Mouse (Mus musculus): ENCODE data around the gene Kndc1. TPM values are rescaled to one million over a fixed set of nuclear protein-coding genes. Genes with fewer than 3 reads are reported as not detected.

Kndc1 gene
- polyA plus RNA-seq (2011; ENCODE audit: insufficient read depth, insufficient read length, low read depth, missing spikeins) = 5.4 and 5.6 TPM in 2 replicates

DNA sequence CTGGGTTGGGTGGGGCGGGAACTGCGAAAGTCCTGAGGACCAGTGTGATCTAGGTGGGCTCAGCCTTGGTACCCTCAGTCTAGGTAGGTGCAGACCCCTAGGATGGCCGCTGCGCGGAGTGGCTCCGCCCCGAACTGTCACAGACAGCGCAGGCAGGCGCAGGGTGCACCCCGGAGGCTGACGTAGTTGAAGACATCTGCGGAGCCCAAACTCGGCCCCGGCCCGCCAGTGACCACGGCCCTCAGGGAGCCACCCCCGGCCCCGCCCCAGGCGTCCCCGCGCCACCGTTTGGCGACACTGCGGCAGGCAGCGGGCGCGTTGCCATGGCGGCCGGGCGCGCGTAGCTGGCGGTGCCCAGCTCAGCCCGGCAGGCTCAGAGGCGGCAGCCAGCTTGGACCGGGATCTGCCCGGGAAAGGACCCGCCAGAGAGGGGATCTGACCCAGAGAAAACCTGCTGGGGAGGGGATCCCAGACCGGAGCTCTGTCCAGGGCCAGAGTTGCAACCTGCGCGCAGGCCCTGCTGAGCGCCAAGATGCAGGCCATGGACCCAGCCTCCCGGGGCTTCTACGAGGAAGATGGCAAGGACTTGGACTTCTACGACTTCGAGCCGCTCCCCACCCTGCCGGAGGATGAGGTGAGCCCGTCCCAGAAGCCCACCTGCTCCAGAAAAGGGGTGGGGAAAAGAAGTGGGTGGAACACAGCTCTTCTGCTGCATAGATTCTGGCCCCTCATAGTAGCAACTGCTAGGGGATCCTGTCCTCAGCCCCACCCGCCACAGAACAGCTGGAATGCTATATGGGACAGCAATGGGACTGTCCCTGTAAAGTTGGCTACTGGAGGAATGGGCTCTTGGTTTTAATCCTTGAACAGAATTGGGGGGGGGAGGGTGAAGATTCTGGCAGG, at the start of gene Kndc1:
Kndc1 (plus strand) TSS at position 42 of the 903 bp plus-strand sequence.
- no peak within 1 kb of the TSS for H3K27ac ChIP-seq (ENCODE audit: insufficient read depth, low read length)
- H3K36me3 ChIP-seq (ENCODE audit: control insufficient read depth, insufficient read depth, low read length, poor library complexity, severe bottlenecking) = no peaks in the 10 kb centered on the region
- TF ChIP-seq EP300 (IDR thresholded peaks at IDR 0.05; ENCODE audit: insufficient read depth, low read depth, low read length) (no peak), POLR2A (IDR thresholded peaks at IDR 0.05; ENCODE audit: insufficient read depth, low read length) (no peak), CTCF (IDR thresholded peaks at IDR 0.05; ENCODE audit: low read depth, low read length) (no peak)
- H3K9me3 ChIP-seq (replicated peaks; ENCODE audit: control insufficient read depth, insufficient read depth, low read length, poor library complexity, severe bottlenecking) = no peaks in the 10 kb centered on the region
- peak within 1 kb of the TSS; percentile 38 for H3K4me3 ChIP-seq (ENCODE audit: low read depth, low read length)
- peak within 1 kb of the TSS; percentile 46 for H3K9ac ChIP-seq (ENCODE audit: low read depth, poor library complexity, severe bottlenecking)
- no peaks in the 10 kb centered on the region for H3K27me3 ChIP-seq (ENCODE audit: control insufficient read depth, insufficient read depth, low read length, poor library complexity, severe bottlenecking)
- H3K4me1 ChIP-seq (ENCODE audit: control insufficient read depth, insufficient read depth, low read length) = no peaks in the 10 kb centered on the region

GRCm38 (mm10) chr7:139845101-139845500, 49.4 kb upstream of the Kndc1 start:
- Histone ChIP-seq H3K36me3 (ENCODE audit: control insufficient read depth, insufficient read depth, low read length, poor library complexity, severe bottlenecking) (no peaks in the 10 kb centered on the region), H3K9me3 (replicated peaks; ENCODE audit: control insufficient read depth, insufficient read depth, low read length, poor library complexity, severe bottlenecking) (no peaks in the 10 kb centered on the region), H3K27me3 (ENCODE audit: control insufficient read depth, insufficient read depth, low read length, poor library complexity, severe bottlenecking) (no peaks in the 10 kb centered on the region), H3K27ac (ENCODE audit: insufficient read depth, low read length) (no peak overlapping the region), H3K4me1 (ENCODE audit: control insufficient read depth, insufficient read depth, low read length) (no peaks in the 10 kb centered on the region), H3K9ac (ENCODE audit: low read depth, poor library complexity, severe bottlenecking) (no peak overlapping the region), H3K4me3 (ENCODE audit: low read depth, low read length) (no peak overlapping the region)
- TF ChIP-seq EP300 (IDR thresholded peaks at IDR 0.05; ENCODE audit: insufficient read depth, low read depth, low read length) (no peak), CTCF (IDR thresholded peaks at IDR 0.05; ENCODE audit: low read depth, low read length) (no peak), POLR2A (IDR thresholded peaks at IDR 0.05; ENCODE audit: insufficient read depth, low read length) (no peak)

- Histone ChIP-seq H3K4me3 (ENCODE audit: low read depth, low read length) (no peak overlapping the region), H3K27me3 (ENCODE audit: control insufficient read depth, insufficient read depth, low read length, poor library complexity, severe bottlenecking) (no peaks in the 10 kb centered on the region), H3K9ac (ENCODE audit: low read depth, poor library complexity, severe bottlenecking) (no peak overlapping the region), H3K36me3 (ENCODE audit: control insufficient read depth, insufficient read depth, low read length, poor library complexity, severe bottlenecking) (no peaks in the 10 kb centered on the region), H3K4me1 (ENCODE audit: control insufficient read depth, insufficient read depth, low read length) (no peaks in the 10 kb centered on the region), H3K9me3 (replicated peaks; ENCODE audit: control insufficient read depth, insufficient read depth, low read length, poor library complexity, severe bottlenecking) (no peaks in the 10 kb centered on the region), H3K27ac (ENCODE audit: insufficient read depth, low read length) (no peak overlapping the region)
- TF ChIP-seq POLR2A (IDR thresholded peaks at IDR 0.05; ENCODE audit: insufficient read depth, low read length) (no peak), EP300 (IDR thresholded peaks at IDR 0.05; ENCODE audit: insufficient read depth, low read depth, low read length) (no peak), CTCF (IDR thresholded peaks at IDR 0.05; ENCODE audit: low read depth, low read length) (no peak)
Measured at GRCm38 (mm10) chr7:139850152-139850551, 44.3 kb upstream of the Kndc1 start.

GRCm38 (mm10) chr7:139850677-139851076, 43.8 kb upstream of the Kndc1 start:
- Histone ChIP-seq H3K27ac (ENCODE audit: insufficient read depth, low read length) (no peak overlapping the region), H3K9ac (ENCODE audit: low read depth, poor library complexity, severe bottlenecking) (no peak overlapping the region), H3K4me3 (ENCODE audit: low read depth, low read length) (no peak overlapping the region), H3K36me3 (ENCODE audit: control insufficient read depth, insufficient read depth, low read length, poor library complexity, severe bottlenecking) (no peaks in the 10 kb centered on the region), H3K9me3 (replicated peaks; ENCODE audit: control insufficient read depth, insufficient read depth, low read length, poor library complexity, severe bottlenecking) (no peaks in the 10 kb centered on the region), H3K4me1 (ENCODE audit: control insufficient read depth, insufficient read depth, low read length) (no peaks in the 10 kb centered on the region), H3K27me3 (ENCODE audit: control insufficient read depth, insufficient read depth, low read length, poor library complexity, severe bottlenecking) (no peaks in the 10 kb centered on the region)
- TF ChIP-seq POLR2A (IDR thresholded peaks at IDR 0.05; ENCODE audit: insufficient read depth, low read length) (no peak), CTCF (IDR thresholded peaks at IDR 0.05; ENCODE audit: low read depth, low read length) (no peak)

- Histone ChIP-seq H3K9me3 (replicated peaks; ENCODE audit: control insufficient read depth, insufficient read depth, low read length, poor library complexity, severe bottlenecking) (no peaks in the 10 kb centered on the region), H3K27me3 (ENCODE audit: control insufficient read depth, insufficient read depth, low read length, poor library complexity, severe bottlenecking) (no peaks in the 10 kb centered on the region), H3K4me1 (ENCODE audit: control insufficient read depth, insufficient read depth, low read length) (no peaks in the 10 kb centered on the region), H3K36me3 (ENCODE audit: control insufficient read depth, insufficient read depth, low read length, poor library complexity, severe bottlenecking) (no peaks in the 10 kb centered on the region), H3K27ac (ENCODE audit: insufficient read depth, low read length) (no peak overlapping the region), H3K4me3 (ENCODE audit: low read depth, low read length) (no peak overlapping the region), H3K9ac (ENCODE audit: low read depth, poor library complexity, severe bottlenecking) (no peak overlapping the region)
- TF ChIP-seq EP300 (IDR thresholded peaks at IDR 0.05; ENCODE audit: insufficient read depth, low read depth, low read length) = no peak
- TF ChIP-seq CTCF (IDR thresholded peaks at IDR 0.05; ENCODE audit: low read depth, low read length) = no peak
- no peak for TF ChIP-seq POLR2A (IDR thresholded peaks at IDR 0.05; ENCODE audit: insufficient read depth, low read length)
Measured at GRCm38 (mm10) chr7:139851098-139851497, 43.4 kb upstream of the Kndc1 start.

DNA sequence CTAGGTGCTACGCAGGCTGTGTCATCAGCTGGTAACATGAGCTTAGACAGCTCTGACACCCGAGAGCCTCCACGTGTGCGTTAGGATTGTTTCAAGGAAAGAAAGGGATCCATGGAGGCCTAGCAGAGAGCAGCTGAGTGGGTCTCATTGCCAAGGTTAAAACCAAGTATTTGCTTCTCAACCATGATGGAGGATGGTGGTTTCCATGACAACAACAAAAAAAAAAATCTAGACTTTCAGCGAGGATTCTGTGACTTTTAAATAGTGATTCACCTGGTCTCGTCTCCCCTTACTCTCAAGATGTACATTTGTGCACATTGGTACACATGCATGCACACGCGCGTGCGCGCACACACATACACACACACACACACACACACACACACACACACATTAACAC, 39.2 kb upstream of the Kndc1 start:
- Histone ChIP-seq H3K27ac (ENCODE audit: insufficient read depth, low read length) (no peak overlapping the region), H3K9me3 (replicated peaks; ENCODE audit: control insufficient read depth, insufficient read depth, low read length, poor library complexity, severe bottlenecking) (no peaks in the 10 kb centered on the region), H3K36me3 (ENCODE audit: control insufficient read depth, insufficient read depth, low read length, poor library complexity, severe bottlenecking) (no peaks in the 10 kb centered on the region), H3K4me1 (ENCODE audit: control insufficient read depth, insufficient read depth, low read length) (no peaks in the 10 kb centered on the region), H3K27me3 (ENCODE audit: control insufficient read depth, insufficient read depth, low read length, poor library complexity, severe bottlenecking) (no peaks in the 10 kb centered on the region), H3K9ac (ENCODE audit: low read depth, poor library complexity, severe bottlenecking) (no peak overlapping the region), H3K4me3 (ENCODE audit: low read depth, low read length) (no peak overlapping the region)
- TF ChIP-seq EP300 (IDR thresholded peaks at IDR 0.05; ENCODE audit: insufficient read depth, low read depth, low read length) (no peak), POLR2A (IDR thresholded peaks at IDR 0.05; ENCODE audit: insufficient read depth, low read length) (no peak), CTCF (IDR thresholded peaks at IDR 0.05; ENCODE audit: low read depth, low read length) (no peak)

Measured in ES-Bruce4 (cell line).